Mouse (Mus musculus) G1E (cell line): ENCODE measurements at regions not wholly inside any gene's neighbourhood (a gene's known extent, or its start where the extent isn't known, plus 50 kb on each side); places are given as distances from the start of the nearest gene placed in this dataset.

Experiments used
- ATAC-seq: 2 replicates; pipeline ENCODE4 v1.8.0; 2016; ENCODE audit warnings: mild to moderate bottlenecking; ENCODE audit not compliant: insufficient number of reproducible peaks, poor library complexity, low FRiP score, severe bottlenecking; ENCODE audit errors: extremely low read depth
- DNase-seq: peaks from one replicate; pipeline ENCODE4 v3.0.0; 2012; ENCODE audit warnings: low spot score
- H3K27me3 ChIP-seq: 2 replicates; pipeline ENCODE4 v1.6.1; 2012; ENCODE audit warnings: mild to moderate bottlenecking, low read length, inconsistent platforms; ENCODE audit not compliant: insufficient read depth
- H3K36me3 ChIP-seq: replicated peaks from 2 replicates; pipeline ENCODE3; 2012; ENCODE audit warnings: mild to moderate bottlenecking, inconsistent platforms
- H3K4me1 ChIP-seq: 2 replicates; pipeline ENCODE4 v1.6.1; 2012; ENCODE audit warnings: low read depth, low read length, inconsistent platforms, mixed read lengths; ENCODE audit not compliant: insufficient read depth
- H3K4me3 ChIP-seq: 2 replicates; pipeline ENCODE4 v1.5.1; 2012; ENCODE audit warnings: low read depth, mild to moderate bottlenecking, inconsistent platforms, low read length, moderate library complexity, mixed read lengths
- H3K9me3 ChIP-seq: replicated peaks from 2 replicates; pipeline ENCODE4 v1.6.1; 2012; ENCODE audit warnings: inconsistent platforms
- CTCF ChIP-seq: IDR thresholded peaks from 2 replicates; pipeline ENCODE4 v1.5.1; 2012; ENCODE audit warnings: low read depth, low read length, inconsistent platforms, mixed read lengths
- GATA1 ChIP-seq: IDR thresholded peaks from 2 replicates; pipeline ENCODE4 v1.6.1; 2012; ENCODE audit warnings: borderline replicate concordance, low read length, inconsistent platforms, mixed read lengths
- GATA2 ChIP-seq: IDR thresholded peaks from 2 replicates; pipeline ENCODE4 v1.6.1; 2012; ENCODE audit warnings: low read depth, low read length, inconsistent platforms, borderline replicate concordance
- POLR2AphosphoS5 ChIP-seq: IDR thresholded peaks from 2 replicates; pipeline ENCODE4 v1.6.1; 2012; ENCODE audit warnings: low read depth, low read length, inconsistent platforms; ENCODE audit not compliant: insufficient replicate concordance
- TAL1 ChIP-seq: conservative IDR thresholded peaks from 2 replicates; pipeline ENCODE4 v1.6.1; 2012; ENCODE audit warnings: low read depth, low read length, inconsistent platforms, mixed read lengths

DNA sequence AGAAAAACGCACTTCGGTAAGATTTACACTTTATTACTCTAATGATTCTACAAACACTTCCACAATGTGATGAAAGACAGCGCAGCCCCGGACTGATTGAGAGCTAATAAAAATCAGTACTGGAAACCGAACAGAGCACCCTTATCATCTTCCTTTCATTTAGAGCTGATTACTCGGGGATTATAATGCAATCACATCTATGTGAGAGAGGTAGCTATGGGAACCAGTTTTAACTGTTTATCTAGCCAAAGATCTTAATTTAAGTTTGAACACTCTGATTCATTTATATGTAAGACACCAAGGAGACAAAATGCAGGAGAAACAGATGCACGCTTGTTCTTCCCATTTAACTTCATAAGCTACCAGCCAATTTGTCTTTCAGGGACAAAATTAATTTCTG is 124.1 kb upstream of the Lmo4 start:
- H3K4me1 ChIP-seq = no peaks in the 10 kb centered on the region
- H3K9me3 ChIP-seq = no peaks in the 10 kb centered on the region
- TF ChIP-seq TAL1 (no peak), GATA1 (no peak), POLR2AphosphoS5 (no peak), GATA2 (no peak), CTCF (no peak)
- ATAC-seq = no peak
- H3K4me3 ChIP-seq = no peak overlapping the region
- DNase-seq = no peak
- peaks cover 6% of the 10 kb centered on the region; the same call in 1 of the 2 replicates for H3K27me3 ChIP-seq
- H3K36me3 ChIP-seq = no peaks in the 10 kb centered on the region

DNA sequence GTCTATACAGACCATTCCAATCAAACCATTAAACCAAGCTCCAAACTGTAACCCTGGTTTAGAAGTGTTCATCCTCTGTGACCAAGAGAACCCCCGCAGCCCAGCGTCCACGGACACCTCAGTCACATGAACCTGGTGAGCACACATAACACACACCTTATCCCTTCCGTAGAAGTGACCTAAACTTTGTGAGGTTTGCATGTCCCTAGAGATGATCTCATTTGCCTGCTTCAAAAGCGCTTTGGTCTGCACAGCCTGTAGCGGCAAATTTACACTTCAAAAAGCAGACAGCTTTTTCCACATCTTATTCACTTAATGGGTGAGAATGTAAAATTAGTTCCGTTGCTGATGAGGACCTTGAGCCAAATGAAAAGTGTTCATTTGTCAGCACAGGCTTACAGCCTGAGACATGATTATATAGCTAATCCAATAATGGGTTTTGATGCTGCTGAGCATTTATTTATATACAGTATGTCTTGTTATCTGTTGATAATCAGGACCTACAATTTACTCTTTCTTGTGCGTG is 122.3 kb upstream of the Lmo4 start:
- H3K4me1 ChIP-seq = no peaks in the 10 kb centered on the region
- TF ChIP-seq GATA1 (no peak), TAL1 (no peak), GATA2 (no peak), POLR2AphosphoS5 (no peak), CTCF (no peak)
- DNase-seq (no peak), ATAC-seq (no peak)
- no peaks in the 10 kb centered on the region for H3K36me3 ChIP-seq
- peaks cover under 1% of the 10 kb centered on the region; the same call in 1 of the 2 replicates for H3K27me3 ChIP-seq
- no peaks in the 10 kb centered on the region for H3K9me3 ChIP-seq
- H3K4me3 ChIP-seq = no peak overlapping the region

DNA sequence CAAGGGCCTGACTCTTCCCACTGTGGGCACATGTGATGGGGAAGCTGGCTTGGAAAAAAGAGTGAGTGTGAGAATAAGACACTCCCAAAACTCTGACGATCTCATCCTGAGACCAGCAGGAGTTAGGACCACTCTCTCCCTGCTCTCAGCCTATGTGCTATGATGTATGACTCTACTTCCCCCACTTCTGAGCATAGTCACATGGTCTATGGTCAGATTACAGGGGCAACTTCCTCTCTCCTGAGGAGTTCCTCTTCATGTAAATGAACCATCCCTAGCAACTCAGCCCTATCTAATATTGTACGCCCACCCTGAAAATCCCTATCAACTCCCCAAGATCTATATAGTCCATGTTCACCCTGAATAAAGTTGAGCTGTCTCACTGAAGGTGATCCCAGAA is 120.0 kb upstream of the Lmo4 start:
- no peak overlapping the region for H3K4me3 ChIP-seq
- H3K36me3 ChIP-seq = no peaks in the 10 kb centered on the region
- no peak for TF ChIP-seq GATA1
- no peak for TF ChIP-seq TAL1
- no peak for TF ChIP-seq POLR2AphosphoS5
- TF ChIP-seq CTCF = no peak
- no peak for TF ChIP-seq GATA2
- no peak for DNase-seq
- no peaks in the 10 kb centered on the region for H3K27me3 ChIP-seq
- H3K9me3 ChIP-seq = no peaks in the 10 kb centered on the region
- ATAC-seq = no peak
- H3K4me1 ChIP-seq = no peaks in the 10 kb centered on the region

DNA sequence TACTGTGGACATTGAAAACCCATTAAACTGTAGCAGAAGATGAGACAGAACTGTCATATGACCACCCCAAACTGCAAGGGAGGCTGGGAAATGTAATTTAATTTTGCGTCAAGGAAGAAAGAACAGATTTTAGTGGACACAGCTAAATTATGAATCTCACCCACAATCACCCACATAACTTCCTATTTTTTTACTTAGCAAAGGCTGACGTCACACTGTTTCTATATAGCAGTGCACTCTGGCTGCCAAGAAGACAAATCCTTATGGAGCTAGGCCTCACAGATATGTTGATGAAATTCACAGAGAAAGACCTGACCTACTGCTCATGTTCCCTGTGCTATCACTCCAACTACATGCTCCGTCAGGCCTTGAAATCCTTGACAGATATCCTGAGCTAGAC is 118.5 kb upstream of the Lmo4 start:
- TF ChIP-seq POLR2AphosphoS5 (no peak), GATA2 (no peak), TAL1 (no peak)
- no peaks in the 10 kb centered on the region for H3K27me3 ChIP-seq
- no peaks in the 10 kb centered on the region for H3K4me1 ChIP-seq
- no peaks in the 10 kb centered on the region for H3K36me3 ChIP-seq
- no peaks in the 10 kb centered on the region for H3K9me3 ChIP-seq
- ATAC-seq = no peak
- no peak for DNase-seq
- no peak overlapping the region for H3K4me3 ChIP-seq

DNA sequence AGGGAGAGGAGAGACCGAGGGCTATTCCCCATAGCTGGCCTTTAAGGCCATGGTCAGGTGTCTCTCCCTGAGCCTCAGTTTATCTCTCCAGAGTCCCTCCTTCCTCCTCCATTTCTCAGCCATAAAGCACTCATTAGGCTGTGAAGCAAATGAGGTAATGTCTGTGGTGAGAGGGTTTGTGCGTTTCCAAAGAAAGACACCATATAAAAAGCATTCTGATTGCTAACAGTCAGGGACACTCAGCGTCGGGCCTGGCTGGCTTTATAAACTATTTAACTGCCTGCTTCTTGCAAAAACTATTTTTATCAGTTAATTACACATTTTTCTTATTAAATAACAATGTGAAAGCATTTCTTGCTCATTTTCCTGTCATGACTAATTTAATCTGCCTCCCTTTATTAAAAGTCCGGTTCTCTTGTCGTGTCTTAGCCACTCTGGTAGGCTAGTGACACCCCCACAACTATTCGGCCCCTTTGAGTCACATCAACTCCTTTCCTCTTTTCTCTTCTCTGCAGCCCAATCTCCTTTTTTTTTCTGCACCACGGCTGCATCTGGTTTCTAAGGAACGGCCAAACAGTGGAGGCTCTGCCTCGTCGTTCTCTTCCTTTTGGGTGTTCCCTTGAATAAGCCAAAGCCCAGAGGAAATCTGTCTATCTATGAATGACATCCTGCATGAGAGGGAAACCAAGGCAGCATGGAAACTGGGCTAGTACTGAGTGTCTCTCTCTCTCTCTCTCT is 114.6 kb upstream of the Lmo4 start:
- H3K27me3 ChIP-seq = no peaks in the 10 kb centered on the region
- TF ChIP-seq TAL1 = no peak
- TF ChIP-seq GATA2 = no peak
- TF ChIP-seq GATA1 = no peak
- no peak for TF ChIP-seq CTCF
- no peak for TF ChIP-seq POLR2AphosphoS5
- no peaks in the 10 kb centered on the region for H3K9me3 ChIP-seq
- DNase-seq (no peak), ATAC-seq (no peak)
- no peaks in the 10 kb centered on the region for H3K36me3 ChIP-seq
- H3K4me1 ChIP-seq = no peaks in the 10 kb centered on the region
- H3K4me3 ChIP-seq = no peak overlapping the region

DNA sequence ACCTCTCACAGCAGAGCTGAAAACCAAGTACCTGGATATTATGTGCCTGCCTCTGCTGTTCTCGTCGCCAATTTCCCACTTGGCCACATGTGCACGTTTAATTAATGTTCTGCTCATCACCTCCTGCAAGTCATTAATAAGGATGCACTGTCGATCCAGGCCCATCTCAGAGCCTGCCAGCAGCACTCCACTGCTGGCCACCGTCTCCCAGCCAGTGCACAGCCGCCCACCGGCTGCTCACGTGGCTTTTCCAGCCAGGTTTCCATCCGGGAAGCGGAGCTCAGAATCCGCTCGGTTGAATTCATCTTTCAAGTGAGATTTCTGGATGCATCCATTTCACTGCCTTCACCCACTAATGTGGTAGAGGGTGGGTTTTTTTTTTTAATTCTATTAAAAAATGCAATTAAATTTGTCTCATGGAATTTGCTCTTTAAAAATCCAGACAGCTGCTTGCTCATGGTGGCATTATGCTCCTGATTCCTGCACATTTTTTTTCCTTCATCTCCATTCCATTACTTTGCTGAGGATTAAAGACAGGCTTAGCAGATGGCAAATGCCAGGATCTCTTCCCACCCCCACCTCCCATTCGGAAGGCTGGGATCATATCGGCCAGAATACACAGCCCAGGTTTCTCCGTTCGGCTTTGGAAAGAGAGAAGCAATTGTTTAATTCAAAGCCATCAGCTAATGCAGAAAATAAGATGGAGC is 113.9 kb upstream of the Lmo4 start:
- no peaks in the 10 kb centered on the region for H3K27me3 ChIP-seq
- H3K4me1 ChIP-seq = no peaks in the 10 kb centered on the region
- H3K4me3 ChIP-seq = no peak overlapping the region
- DNase-seq = no peak
- no peaks in the 10 kb centered on the region for H3K36me3 ChIP-seq
- ATAC-seq = no peak
- no peaks in the 10 kb centered on the region for H3K9me3 ChIP-seq
- TF ChIP-seq CTCF = no peak
- no peak for TF ChIP-seq GATA1
- no peak for TF ChIP-seq POLR2AphosphoS5
- TF ChIP-seq TAL1 = no peak
- TF ChIP-seq GATA2 = no peak
